Mouse (Mus musculus) stomach, postnatal 0 days (tissue): Measurements from ENCODE around the gene Six2.

Experiments used
- CTCF ChIP-seq: IDR thresholded peaks from 2 replicates; pipeline ENCODE4 v1.5.1; 2016; ENCODE audit warnings: antibody characterized with exemption, low read depth, mild to moderate bottlenecking, moderate library complexity
- EP300 ChIP-seq: optimal IDR thresholded peaks from 2 replicates; pipeline ENCODE3; 2016; ENCODE audit warnings: antibody characterized with exemption

DNA sequence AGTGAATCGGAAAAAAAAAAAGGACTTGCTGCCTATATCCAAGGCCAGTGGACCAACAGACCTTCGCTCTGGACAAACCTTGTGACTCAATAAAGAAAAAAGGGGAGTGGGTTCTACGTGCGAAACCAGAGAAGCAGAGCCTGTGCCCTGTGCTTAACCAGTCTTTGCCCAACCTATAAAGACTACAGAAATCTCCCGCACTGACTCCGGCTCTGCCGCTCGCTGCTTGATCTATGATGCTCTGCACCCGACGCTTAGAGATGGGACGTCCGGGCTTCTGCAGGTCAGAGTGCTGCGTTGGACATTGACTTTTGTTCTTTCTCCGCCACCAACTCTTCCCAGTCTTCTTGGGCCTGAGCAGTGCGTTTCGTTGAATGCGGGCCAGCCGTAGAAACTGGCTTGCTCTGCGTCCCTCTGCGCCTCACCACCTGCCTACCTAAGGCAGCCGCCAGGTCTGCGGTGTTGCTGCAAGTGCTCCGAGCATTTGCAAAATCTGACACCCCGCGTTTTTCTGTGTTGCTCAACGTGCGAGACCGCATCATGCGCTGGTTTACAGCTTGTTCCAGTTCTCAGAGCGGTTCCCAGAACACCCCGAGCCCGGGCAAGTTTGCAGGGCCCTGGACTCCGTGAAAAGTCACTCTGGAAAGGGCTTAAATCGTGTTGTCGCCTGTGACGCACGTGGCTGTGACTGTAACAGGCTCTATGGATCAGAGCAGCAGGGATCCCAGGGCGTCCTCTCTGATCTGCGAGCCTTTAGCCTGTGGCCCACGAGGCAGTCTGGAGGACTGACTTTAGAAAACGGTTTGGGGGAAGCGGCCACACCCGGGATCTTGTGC, 3.8 kb upstream of the Six2 start:
- TF ChIP-seq CTCF (no peak), EP300 (no peak)
